Mouse (Mus musculus): ENCODE measurements around the gene Eras.
A peak's percentile ranks its signal among the peaks of the same experiment; 100 is the strongest.
"Not testable (repeated sequence)": the region's sequence is repeated elsewhere in the genome, so short reads cannot be mapped to it uniquely, and the experiment has no call there.

The Eras gene

GRCm38 (mm10) chrX:7909242-7909641 is 19.2 kb downstream of the Eras start, which contains the start of gene Gm10490:
Gene Gm10490 (plus strand): TSS chrX:7909542.
- not testable (repeated sequence) for DNase-seq

DNA sequence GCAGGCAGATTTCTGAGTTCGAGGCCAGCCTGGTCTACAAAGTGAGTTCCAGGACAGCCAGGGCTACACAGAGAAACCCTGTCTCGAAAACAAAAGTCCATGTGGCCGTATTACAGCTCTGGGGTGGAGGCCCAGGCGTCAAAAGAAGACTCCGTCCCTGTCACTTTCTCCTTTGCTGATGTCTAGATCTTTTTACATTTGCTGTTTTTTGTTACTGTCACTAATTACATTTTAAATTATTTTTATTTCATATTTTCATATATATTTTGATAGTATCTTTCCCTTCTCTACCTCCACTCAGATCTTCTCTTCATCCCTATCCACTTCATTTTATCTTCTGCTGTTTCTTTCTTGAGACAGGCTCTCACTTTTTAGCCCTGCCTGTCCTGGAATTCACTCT is 20.7 kb downstream of the Eras start, which contains the start of gene Gm10491:
Gm10491 (minus strand) TSS at position 101 of the 400 bp plus-strand sequence.
- DNase-seq, result no peak

DNA sequence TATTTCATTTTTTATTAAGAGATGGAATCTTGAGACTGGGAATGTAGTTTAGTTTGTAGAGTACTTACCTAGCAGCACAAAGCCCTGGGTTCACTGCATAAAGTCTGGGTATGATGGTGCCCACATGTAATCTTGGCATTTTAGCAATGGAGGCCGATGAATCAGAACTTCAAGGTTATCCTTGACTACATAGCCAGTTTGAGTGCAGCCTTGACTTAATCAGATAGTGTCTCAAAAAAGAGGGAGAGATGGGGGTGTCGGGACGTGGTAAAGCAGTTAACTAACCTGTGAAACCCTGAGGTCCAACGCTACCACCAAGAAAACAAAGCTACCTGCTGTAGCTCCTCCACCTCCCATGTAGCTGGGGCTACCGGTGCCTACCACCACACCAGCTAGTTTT is 24.0 kb downstream of the Eras start:
- no peak for DNase-seq

GRCm38 (mm10) chrX:7898880-7899874 is 29.2 kb downstream of the Eras start, which contains the start of the genes Pqbp1 and Timm17b:
Gene Pqbp1 (minus strand): TSS chrX:7899269.
Gene Timm17b (plus strand): TSS chrX:7899357.
- DNase-seq, result peak; percentile 93

DNA sequence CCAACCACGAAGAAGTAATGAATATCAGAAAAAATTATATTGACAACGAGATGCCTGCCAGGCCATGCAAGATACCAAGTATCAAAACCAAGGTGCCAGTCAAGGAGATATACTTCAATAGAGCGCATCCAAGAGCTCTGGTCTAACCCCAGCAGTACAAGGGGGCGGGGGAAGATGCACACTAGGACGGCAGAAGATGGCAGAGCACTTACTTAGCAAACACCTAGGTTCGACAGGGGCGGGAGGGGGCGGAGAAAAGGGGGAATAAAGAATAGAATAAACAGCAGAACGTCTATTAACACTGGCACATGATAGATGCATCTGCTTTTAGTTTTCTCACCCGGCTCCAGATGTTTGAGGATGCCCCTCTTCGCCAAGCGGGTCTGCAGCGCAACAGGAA is 30.2 kb downstream of the Eras start:
- DNase-seq, result no peak

- DNase-seq, result peak; percentile 96
Measured at GRCm38 (mm10) chrX:7883841-7884567, 44.4 kb downstream of the Eras start, which contains the start of gene Slc35a2. Gene Slc35a2 (plus strand): TSS chrX:7884028.

- DNase-seq, result peak; percentile 71
Measured at GRCm38 (mm10) chrX:7879819-7880218, 48.6 kb downstream of the Eras start.

- DNase-seq, result no peak
Measured at GRCm38 (mm10) chrX:7878495-7878894, 49.9 kb downstream of the Eras start.

DNA sequence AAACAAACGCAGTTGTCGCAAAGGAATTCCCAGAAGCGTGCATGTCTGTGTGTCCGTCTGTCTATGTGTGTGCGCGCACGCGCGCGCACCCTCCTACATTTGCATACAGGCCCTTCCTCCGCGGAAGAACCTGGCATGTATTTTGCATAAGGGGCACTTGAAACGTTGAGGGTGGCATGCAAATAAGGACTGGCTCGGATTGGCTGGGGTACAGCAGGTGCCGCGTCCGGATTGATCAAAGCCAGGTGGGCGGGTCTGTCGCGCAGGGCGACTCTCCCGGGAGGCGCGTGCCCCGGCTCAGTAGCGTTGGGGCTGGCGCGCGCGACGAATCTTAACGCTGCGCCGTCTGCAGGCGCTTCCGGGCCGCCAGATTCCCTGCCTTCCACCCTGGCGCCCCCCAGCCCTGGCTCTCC is 50.4 kb downstream of the Eras start, which contains the start of gene Pim2:
Pim2 (plus strand) TSS at position 256 of the 413 bp plus-strand sequence.
- DNase-seq, result peak; percentile 90

All from kidney, adult 11 months (tissue).